Mouse (Mus musculus) skeletal muscle tissue, adult 2 months (tissue): ENCODE measurements around the gene Hoxb7.

ENCODE experiments used
- DNase-seq: peaks from one replicate; pipeline ENCODE4 v3.0.0-alpha.2; 2012; ENCODE audit warnings: low read depth, low spot score

Hoxb7 gene

DNA sequence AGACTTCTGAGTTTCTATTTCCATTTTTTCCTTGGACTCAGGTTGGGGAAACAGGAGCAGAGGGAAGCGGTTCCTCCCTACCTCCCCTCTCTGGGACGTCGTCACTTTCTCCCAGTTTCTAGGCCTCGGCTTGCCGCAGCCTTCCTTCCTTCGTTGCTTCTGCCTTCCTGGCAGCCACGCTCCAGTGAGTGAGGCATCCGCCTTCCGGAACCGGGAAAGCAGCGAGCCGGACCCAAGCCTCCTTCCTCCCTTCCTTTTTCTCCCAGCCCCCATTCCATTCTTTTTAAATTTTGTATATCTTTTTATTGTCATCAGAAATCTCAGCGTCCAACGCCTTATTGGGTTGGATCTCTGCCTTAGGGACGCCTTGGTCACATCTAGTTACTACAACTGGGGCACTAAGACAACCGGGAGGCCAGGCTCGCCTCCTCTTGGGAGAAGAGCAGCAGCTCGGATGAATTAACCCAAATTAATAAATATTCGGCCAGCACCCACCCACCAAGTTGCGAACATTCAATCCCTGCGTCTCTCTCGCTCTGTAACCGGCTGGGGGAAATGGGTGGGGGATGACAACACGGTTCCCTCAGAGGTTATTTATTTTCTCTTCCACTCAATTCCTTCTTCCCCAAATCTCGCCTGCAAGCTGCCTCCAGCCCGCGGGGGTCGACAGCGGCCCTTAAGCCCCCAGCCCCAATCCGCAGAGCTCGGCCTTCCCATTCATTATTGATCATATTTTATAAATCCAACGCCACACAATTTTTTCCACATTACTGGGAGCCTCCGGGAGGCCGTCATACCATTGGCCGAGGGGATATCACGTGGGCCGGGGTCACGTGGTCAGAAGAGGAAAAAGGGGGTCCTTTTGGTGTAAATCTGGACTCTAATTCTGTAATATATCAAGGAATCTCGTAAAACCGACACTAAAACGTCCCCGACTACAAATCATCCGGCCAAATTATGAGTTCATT lies at the start of gene Hoxb7:
TSS of gene Hoxb7 (plus strand) at position 853 of the 968 bp plus-strand sequence.
- DNase-seq = no peak

DNA sequence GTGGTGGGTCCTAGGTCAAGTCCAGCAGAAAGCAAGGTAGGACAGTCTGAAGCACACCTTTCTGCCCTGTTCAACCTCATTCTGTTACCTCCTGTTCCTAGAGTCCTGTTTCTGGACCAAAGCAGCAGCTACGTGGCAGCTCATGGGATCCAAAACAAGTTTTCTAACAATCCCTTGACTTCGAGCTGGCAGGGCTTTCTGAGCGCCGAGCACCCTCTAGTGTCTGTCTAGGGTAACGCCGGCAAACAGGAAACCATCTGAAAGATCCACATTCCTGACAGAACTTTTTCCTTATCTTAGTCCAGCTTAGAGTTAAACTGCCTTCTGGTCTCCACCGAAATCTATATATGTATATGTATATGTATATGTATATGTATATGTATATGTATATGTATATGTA lies 46.2 kb upstream of the Hoxb7 start:
- no peak for DNase-seq

DNA sequence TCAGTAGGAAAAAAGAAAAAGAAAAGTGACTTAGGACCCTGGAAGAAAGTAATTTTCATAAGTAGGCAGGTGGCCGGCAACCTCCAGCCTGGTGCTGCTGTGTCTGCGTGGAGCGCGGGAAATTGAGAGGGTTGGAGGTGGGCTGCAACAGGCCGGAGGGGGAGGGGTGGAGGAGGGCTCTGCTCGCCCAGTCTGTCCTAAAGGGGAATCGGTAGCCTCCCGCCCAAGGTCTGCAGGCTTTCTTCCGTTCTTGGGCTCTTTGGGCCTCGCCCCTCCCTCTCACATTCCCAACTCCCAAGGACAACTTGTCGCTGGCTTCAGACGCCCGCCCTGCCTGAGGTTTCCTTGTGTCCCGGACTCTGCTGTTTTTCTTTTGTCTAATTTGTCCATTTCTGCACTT lies 35.5 kb upstream of the Hoxb7 start:
- DNase-seq = no peak

- no peak for DNase-seq
Observed at GRCm38 (mm10) chr11:96251480-96252031, 34.9 kb upstream of the Hoxb7 start.

- no peak for DNase-seq
Observed at GRCm38 (mm10) chr11:96252541-96253120, 33.8 kb upstream of the Hoxb7 start.

DNA sequence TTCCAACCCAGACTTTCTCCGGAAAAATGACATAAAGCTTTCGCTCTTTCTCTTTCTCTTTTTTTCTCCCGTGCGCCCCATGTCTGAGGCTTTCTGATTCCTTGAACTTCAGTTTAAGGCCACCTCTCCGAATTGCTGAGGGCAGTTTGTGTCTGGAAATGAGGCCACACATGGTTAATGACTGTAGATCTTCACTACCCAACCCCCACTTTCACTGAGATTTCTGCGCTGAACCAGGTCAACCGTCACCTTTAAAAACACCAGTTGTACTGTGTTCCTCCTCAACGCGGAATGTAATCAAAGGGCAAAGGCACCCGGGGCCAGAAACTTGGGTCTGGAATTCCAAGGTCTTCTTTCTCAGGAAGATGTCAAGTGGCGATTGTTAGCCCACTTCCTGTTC lies 32.2 kb upstream of the Hoxb7 start:
- DNase-seq = no peak

GRCm38 (mm10) chr11:96255111-96255995 lies 31.1 kb upstream of the Hoxb7 start:
- no peak for DNase-seq

- no peak for DNase-seq
Observed at GRCm38 (mm10) chr11:96255996-96256445, 30.4 kb upstream of the Hoxb7 start.

DNA sequence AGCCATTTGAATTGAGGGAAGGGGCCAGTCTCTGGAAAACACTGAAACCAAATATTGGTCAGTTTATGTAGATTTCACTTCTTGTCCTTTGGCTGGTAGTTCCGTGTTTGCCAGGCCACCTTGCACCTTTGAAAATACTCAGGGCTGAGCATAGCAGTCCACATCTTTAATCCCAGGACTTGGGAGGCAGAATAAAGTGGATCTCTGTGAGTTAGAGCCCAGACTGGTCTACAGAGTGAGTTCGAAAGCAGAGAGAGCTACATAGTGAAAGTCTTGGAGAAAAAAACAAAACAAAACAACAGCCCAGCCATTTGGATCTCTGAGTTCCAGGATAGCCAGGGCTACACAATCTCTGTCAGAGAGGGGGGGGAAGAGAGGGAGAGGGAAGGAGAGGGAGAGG lies 29.3 kb upstream of the Hoxb7 start:
- no peak for DNase-seq

DNA sequence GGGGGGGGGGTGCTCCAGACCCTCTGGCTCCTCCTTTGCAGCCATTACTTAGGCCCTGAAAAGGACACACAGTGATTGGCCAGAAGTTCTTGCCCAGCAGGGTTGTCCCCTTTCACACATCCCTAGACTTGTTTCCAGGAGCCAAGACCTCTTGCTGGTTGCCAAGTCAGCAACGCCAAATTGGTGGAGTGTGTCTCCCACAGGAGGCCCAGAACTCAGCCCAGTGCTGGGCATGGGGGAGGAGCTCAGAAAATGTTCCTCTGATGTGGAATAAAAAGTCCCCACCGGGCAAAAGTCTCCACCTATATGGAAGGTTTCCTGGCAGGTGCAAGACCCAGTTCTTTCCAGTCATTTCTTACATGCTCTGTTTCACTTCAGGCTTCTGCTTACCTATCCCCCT lies 27.4 kb upstream of the Hoxb7 start:
- no peak for DNase-seq

- DNase-seq = no peak
Observed at GRCm38 (mm10) chr11:96259511-96259910, 26.9 kb upstream of the Hoxb7 start.

- no peak for DNase-seq
Observed at GRCm38 (mm10) chr11:96260310-96260970, 26.0 kb upstream of the Hoxb7 start.

DNA sequence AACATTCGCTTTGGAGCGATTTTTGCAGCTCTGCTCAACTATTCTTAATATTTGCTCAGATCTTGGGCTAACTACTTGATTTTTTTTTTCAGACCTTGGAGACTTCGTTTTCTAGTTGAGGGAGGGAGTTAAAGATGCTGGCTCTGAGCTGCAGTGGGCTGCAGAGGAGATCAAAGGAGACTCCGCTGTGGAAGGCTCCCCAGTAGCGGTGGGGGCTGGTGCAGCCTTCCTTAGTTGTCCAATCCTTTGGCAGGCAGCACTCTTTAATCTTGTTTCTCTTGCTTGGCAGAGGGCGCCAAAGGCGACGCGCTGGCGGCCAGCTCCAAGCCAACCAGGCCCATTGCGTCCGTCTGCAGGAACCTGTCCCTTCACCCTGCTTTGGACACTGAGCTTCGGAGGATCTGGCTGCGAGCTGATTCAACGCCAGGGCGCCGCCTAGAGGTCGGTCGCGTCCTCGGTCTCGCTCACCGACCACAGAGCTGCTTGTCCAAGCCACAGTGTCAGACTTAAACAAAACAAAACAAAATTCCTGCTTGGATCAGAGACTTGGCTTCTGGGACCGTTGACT lies 25.0 kb upstream of the Hoxb7 start:
- DNase-seq = no peak

DNA sequence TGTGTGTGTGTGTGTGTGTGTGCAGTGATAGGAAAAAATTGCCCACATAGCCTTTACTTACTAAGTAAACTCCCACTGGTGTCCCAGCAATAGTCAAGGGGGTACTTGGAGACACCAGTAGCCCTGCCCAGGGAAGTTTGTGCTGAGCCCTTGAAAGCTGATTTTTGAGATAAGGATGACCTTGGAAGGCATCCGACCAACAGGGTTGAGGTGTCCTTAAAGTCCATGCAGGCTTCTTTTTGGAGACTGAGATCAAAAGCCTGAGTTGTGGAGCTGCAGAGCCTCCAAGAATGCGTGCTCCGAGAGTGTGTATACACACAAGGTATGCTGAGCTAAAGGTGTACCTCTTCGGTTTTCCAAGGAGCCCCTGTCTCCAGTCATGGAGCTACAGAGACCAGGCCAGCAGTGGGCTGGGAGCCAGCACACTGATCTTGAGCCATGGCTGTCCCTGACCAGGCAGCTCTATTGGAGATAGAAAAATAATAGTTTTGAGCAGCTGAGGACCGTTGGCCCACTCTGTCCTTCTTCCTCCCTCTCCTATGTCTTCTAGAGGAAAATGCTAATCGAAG lies 24.1 kb upstream of the Hoxb7 start:
- DNase-seq = no peak

DNA sequence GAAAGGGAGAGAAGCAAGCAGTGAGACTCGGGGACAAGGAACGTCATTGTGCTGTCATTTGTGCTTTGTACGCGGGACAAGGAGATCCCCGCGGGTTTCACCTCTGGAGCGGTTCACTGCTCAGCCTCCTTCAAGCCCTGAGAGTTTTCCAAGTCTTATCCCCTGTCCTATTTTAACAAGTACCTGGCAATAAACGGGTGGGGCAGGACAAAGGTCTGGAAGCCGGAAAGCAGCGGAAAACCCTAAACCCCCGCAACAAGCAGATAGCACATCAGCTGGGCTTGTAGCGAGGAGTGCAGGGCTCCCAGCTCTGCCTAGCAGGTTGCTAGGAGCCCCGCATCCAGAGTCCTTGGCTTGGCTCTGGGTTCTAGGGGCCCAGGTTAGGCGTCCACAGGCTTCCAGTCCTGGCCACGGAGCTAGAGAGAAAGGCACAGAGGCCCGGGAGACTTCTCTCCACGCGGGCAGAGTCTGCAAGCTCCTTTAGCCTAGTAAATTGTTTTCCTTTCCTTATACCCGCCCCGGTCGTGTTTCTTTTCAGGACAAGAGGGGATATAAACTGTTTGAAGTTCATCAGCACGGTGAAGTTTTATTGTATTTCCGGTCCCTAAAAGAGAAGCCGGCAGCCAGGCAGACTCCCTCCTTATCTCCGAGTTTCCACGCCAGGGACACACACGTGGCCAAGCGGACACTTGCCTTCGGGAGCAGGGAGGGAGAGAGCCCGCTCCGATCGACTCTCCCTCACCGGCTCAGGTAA lies 22.6 kb upstream of the Hoxb7 start:
- no peak for DNase-seq

DNA sequence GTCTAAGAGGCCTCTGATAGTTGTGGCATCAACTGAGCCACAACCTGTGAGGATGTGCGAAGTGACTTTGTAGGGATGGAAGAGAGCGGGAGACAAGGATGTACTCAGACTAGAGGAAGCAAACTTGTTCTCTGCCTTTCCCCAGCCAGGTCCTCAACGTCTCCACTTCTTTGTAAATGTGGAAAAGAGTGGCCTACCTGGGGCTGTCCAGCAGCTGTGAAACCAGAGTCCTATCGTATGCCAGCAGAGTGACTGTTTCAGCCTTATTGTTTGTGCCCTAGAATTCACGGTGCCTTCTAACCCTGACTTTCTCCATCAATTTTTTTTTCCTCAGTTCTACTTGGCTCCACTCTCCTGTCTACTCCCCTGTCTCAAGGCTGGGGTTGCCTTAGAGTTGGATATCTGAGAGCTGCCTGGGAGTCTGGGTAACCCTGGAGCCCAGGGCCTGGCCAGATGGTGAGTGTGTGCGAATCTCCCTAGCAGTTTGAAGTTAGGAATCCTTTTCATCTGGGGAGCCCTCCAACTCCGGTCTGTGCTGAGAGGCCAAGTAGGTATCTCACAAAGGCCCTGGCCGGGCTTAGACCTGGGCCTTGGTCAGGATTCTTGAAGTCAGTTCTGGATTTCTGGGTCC lies 21.9 kb upstream of the Hoxb7 start:
- no peak for DNase-seq

- DNase-seq = no peak
Observed at GRCm38 (mm10) chr11:96265954-96266353, 20.5 kb upstream of the Hoxb7 start.

DNA sequence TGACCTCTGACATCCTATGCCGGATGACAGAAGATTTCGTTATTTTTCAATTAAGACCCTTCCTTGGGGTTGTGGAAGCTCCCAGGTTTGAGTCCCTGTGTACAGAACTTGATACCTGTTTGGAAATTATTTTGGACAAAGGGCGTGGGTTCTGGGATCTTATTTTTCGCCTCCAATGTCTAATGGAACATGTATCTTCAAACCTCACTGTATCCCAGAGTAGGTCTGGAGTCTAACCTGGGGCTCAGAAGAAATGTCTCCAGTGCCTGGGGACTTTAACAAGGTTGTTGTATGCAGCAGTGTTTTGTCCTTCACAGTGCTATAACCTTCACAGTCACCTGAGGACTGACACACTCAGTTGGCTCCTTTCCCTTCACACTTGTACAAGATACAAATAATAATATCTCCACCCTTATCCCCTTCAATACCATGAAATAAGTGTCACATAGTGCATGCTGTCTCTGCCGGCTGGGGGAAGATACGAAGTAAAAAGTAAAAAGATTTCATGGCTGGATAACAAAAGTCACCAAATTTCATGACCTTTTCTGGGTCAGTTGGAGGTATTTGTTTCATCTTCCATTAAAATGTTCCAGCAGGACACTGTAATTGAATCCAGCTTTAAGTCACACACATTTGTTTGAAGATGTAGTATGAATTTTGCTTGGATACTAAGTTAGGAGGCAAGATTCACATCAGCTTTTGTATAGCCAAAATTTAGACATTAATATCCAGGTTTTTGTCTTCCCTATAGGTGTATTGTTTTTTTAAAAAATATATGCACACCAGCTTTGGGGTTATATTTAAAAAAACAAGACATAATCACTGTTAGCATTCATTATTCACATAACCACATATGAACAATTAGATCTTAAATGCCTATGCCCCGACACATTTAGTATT lies 19.2 kb upstream of the Hoxb7 start:
- DNase-seq = no peak
